9 mouse cellular contexts compared by ENCODE assay signal in genomic region chr16:7005478-7005877, GRCm38 (mm10).
A peak's percentile ranks its signal among the peaks of the same experiment; 100 is the strongest.
DNase-seq lines count a peak whose midpoint lies in the region; ATAC-seq and TF ChIP-seq lines count a peak whose summit lies in the region.
"Had no signal": no experiment of that assay in that cellular context is flagged by ENCODE, and none has a peak within 500 bp of the region (broad histone marks: within the 10 kb centered on the region; RNA-seq: fewer than 3 reads in every experiment).

No protein-coding gene starts in this region.

- no peaks in the 10 kb centered on the region for H3K9me3 ChIP-seq in kidney, embryonic 15.5 days (replicated peaks)
- no peaks in the 10 kb centered on the region for H3K9me3 ChIP-seq in ES-E14 (ENCODE audit: control insufficient read depth, insufficient read depth, low read depth, low read length)
- H3K9me3 ChIP-seq: neural tube, embryonic 12.5 days had no signal

- H3K4me2 ChIP-seq in kidney, embryonic 15.5 days, result no peak overlapping the region
- H3K4me2 ChIP-seq: neural tube, embryonic 12.5 days had no signal

- H3K9ac ChIP-seq in kidney, embryonic 15.5 days, result no peak overlapping the region
- H3K9ac ChIP-seq in ES-E14 (ENCODE audit: insufficient read depth, low read depth, low read length, poor library complexity, severe bottlenecking), result no peak overlapping the region
- H3K9ac ChIP-seq: neural tube, embryonic 12.5 days had no signal

- DNase-seq in kidney, adult 11 months, result peak; percentile 2
- peak; percentile 51 for DNase-seq in ES-E14 (ENCODE audit: low read depth, low spot score)
- DNase-seq in brain, adult 2 months (ENCODE audit: low read depth, low spot score), result peak; percentile 54
- DNase-seq in layer of hippocampus, postnatal 10 days (ENCODE audit: low spot score in 2 of 2), result peak; percentile 49 to 50
- peak; percentile 14 for DNase-seq in retina, postnatal 7 days (ENCODE audit: low read depth, low spot score)
- no peak for DNase-seq in natural killer cell, adult 2 months (ENCODE audit: low spot score in 2 of 2)

- no peak overlapping the region for H3K4me3 ChIP-seq in kidney, embryonic 15.5 days (replicated peaks)
- H3K4me3 ChIP-seq in ES-E14 (ENCODE audit: insufficient read depth in 1 of 2, low read depth in 1 of 2, low read length in 2 of 2, poor library complexity in 1 of 2, severe bottlenecking in 1 of 2), result no peak overlapping the region
- H3K4me3 ChIP-seq: neural tube, embryonic 12.5 days had no signal

- no peak for ATAC-seq in kidney, embryonic 15.5 days (replicated peaks; ENCODE audit: low FRiP score)
- peak; percentile 50; the same call in 1 of the 2 replicates for ATAC-seq in frontal cortex, adult (ENCODE audit: low TSS enrichment)

- H3K4me1 ChIP-seq in kidney, embryonic 15.5 days, result no peaks in the 10 kb centered on the region
- H3K4me1 ChIP-seq in ES-E14 (ENCODE audit: control insufficient read depth in 2 of 2, insufficient read depth in 2 of 2, low read length in 2 of 2, poor library complexity in 1 of 2), result no peaks in the 10 kb centered on the region
- H3K4me1 ChIP-seq: neural tube, embryonic 12.5 days had no signal

- no peak overlapping the region for H3K27ac ChIP-seq in kidney, embryonic 15.5 days
- no peak overlapping the region for H3K27ac ChIP-seq in ES-E14 (ENCODE audit: insufficient read depth, low read depth, low read length, poor library complexity, severe bottlenecking)
- H3K27ac ChIP-seq: neural tube, embryonic 12.5 days had no signal

- in situ Hi-C loops in ES-E14 (cut with MboI; ENCODE audit: low sequenced_read_pairs in 2 of 2, unreplicated experiment in 2 of 2), result no loop called here

- H3K36me3 ChIP-seq in kidney, embryonic 15.5 days, result no peaks in the 10 kb centered on the region
- no peaks in the 10 kb centered on the region for H3K36me3 ChIP-seq in ES-E14 (ENCODE audit: control insufficient read depth, insufficient read depth, low read length, poor library complexity, severe bottlenecking)
- H3K36me3 ChIP-seq: neural tube, embryonic 12.5 days had no signal

- WGBS in kidney, embryonic 15.5 days, result 31% methylated on average over 3 of the region's 3 CpGs

- H3K27me3 ChIP-seq in kidney, embryonic 15.5 days, result no peaks in the 10 kb centered on the region
- H3K27me3 ChIP-seq: neural tube, embryonic 12.5 days had no signal

TF ChIP-seq in ES-E14, 5 proteins besides CTCF, POLR2A, EP300 and RAD21:
- TF ChIP-seq ZNF384 (IDR thresholded peaks at IDR 0.05; ENCODE audit: low read depth, low read length) (no peak), ZC3H11A (IDR thresholded peaks at IDR 0.05; ENCODE audit: borderline replicate concordance, low read depth, low read length) (peak; percentile 37; the same call in 1 of the 2 replicates)

Comparison
In these comparisons a context has a peak if more than half of its experiments do, and no peak if none do; other contexts are left out.
1. DNase-seq: peak in kidney, adult 11 months (single experiment), ES-E14 (single experiment), brain, adult 2 months (single experiment), layer of hippocampus, postnatal 10 days (2 of 2) and retina, postnatal 7 days (single experiment); none in natural killer cell, adult 2 months (0 of 2).